Mouse (Mus musculus) cortical plate, adult 2 months (tissue): ENCODE results near the gene Slu7. TPM values are rescaled to one million over a fixed set of nuclear protein-coding genes. Genes with fewer than 3 reads are reported as not detected.

Experiments
- H3K27ac ChIP-seq: fragments of 200-500 bp; 2 replicates; pipeline ENCODE4 v1.5.1; 2012; ENCODE audit warnings: low read length, control low read depth, inconsistent platforms; ENCODE audit not compliant: insufficient read depth
- H3K4me1 ChIP-seq: fragments of 200-500 bp; 2 replicates; pipeline ENCODE4 v1.6.1; 2011; ENCODE audit warnings: low read length; ENCODE audit not compliant: control insufficient read depth, insufficient read depth
- H3K4me3 ChIP-seq: fragments of 200-500 bp; 2 replicates; pipeline ENCODE4 v1.5.1; 2011; ENCODE audit warnings: mild to moderate bottlenecking, low read length, control low read depth; ENCODE audit not compliant: insufficient read depth
- CTCF ChIP-seq: fragments of 200-500 bp; IDR thresholded peaks from 2 replicates; pipeline ENCODE4 v1.5.1; 2011; ENCODE audit warnings: mild to moderate bottlenecking, control low read depth, low read length; ENCODE audit not compliant: insufficient read depth; ENCODE audit errors: extremely low read depth
- POLR2A ChIP-seq: fragments of 200-500 bp; IDR thresholded peaks from 2 replicates; pipeline ENCODE4 v1.6.1; 2011; ENCODE audit warnings: mild to moderate bottlenecking, low read length, control low read depth; ENCODE audit not compliant: insufficient read depth; ENCODE audit errors: extremely low read depth
- polyA plus RNA-seq: library from polyadenylated mRNA; depleted of rRNA; stranded (reverse); fragments of >200 nt; gene quantifications from 2 replicates; pipeline ENCODE4 v1.2.3, GENCODE M21; 2012

Slu7 gene
- polyA plus RNA-seq, 1 experiment, result 20.9 TPM

- H3K4me1 ChIP-seq, result no peaks in the 10 kb centered on the region
- TF ChIP-seq POLR2A (no peak), CTCF (no peak)
- no peak overlapping the region for H3K27ac ChIP-seq
- no peak overlapping the region for H3K4me3 ChIP-seq
Observed at GRCm38 (mm10) chr11:43395073-43395948, 38.2 kb upstream of the Slu7 start.

DNA sequence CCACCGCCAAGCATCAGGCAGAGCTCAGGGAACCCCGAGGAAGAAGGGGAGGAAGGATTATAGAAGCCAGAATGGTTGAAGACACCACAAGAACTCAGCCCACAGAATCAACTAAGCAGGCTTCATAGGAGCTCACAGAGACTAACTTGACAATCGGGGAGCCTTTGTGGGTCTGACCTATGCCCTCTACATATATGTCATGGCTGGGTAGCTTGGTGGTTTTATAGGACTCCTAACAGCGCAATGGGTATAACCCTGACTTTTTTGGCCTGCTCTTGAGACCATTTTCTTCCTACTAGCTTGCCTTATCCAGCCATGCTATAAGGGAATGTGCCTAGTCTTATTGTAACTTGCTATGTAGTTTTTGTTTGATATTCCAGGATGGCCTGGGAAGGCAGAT, 37.3 kb upstream of the Slu7 start:
- H3K27ac ChIP-seq, result no peak overlapping the region
- no peak overlapping the region for H3K4me3 ChIP-seq
- no peak for TF ChIP-seq CTCF
- TF ChIP-seq POLR2A, result no peak

DNA sequence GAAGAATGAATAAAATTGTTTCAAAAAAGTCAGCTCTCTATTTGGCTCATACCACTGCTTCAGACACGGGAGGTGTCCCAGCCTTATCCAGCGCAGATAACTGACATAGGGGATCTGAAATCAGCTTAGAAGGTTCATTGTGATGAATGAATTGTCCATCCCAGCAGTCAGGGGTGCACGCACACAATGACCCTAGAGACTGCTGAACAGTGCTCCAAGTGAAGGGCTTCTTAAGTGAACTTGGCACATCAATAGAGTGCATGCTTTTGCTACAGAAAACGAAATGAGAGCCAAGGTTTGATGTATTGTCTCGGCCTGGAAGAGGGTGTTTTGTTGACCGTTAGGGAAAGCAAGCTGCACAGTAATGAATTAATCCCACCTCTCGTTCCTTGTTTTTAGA, 36.9 kb upstream of the Slu7 start:
- no peaks in the 10 kb centered on the region for H3K4me1 ChIP-seq

More for the DNA sequence above, 37.3 kb upstream of the Slu7 start:
- H3K4me1 ChIP-seq, result no peaks in the 10 kb centered on the region

DNA sequence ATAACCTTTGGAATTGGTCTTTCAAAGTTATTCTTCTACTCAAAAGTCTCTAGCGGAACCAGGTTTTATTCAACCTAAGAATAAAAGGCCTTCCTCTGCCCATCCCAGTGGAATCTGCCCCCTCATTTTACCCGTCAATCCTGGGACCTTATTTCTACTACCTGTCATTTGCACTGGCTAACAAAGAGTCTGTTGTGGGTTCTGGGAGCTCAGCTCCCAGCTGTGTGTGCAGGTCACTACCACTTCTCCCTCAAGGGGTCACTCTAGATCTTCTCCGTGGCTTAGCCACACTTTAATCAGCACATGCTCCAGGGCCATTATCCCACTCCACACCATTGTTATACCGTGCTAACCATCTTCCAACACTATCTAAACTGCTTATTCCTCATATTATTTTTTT, 34.2 kb upstream of the Slu7 start:
- Histone ChIP-seq H3K4me1 (no peaks in the 10 kb centered on the region), H3K27ac (no peak overlapping the region), H3K4me3 (no peak overlapping the region)
- no peak for TF ChIP-seq POLR2A
- peak; percentile 16; the same call in 1 of the 2 replicates for TF ChIP-seq CTCF

More for the DNA sequence above, 36.9 kb upstream of the Slu7 start:
- H3K4me3 ChIP-seq, result no peak overlapping the region
- no peak overlapping the region for H3K27ac ChIP-seq
- TF ChIP-seq CTCF, result no peak
- TF ChIP-seq POLR2A, result no peak

DNA sequence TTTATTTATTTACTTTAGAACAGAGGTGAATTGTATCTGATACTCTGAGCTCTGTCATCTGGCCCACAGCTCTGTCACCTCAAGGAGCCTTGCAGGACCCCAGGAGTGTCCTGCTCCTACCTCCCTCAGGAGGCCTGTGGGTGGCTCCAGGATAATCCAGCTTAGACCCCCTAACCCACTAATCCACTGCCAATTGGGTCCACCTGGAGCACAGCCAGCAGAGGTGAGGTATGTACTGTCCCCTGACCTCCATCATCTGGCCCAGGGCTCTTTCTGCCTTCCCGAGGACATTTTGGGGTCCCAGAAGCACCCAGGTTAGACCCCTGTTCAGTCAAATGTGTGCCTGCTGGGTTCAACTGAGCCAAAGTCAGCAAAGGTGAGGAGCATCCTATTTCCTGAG, 33.4 kb upstream of the Slu7 start:
- H3K27ac ChIP-seq, result no peak overlapping the region

DNA sequence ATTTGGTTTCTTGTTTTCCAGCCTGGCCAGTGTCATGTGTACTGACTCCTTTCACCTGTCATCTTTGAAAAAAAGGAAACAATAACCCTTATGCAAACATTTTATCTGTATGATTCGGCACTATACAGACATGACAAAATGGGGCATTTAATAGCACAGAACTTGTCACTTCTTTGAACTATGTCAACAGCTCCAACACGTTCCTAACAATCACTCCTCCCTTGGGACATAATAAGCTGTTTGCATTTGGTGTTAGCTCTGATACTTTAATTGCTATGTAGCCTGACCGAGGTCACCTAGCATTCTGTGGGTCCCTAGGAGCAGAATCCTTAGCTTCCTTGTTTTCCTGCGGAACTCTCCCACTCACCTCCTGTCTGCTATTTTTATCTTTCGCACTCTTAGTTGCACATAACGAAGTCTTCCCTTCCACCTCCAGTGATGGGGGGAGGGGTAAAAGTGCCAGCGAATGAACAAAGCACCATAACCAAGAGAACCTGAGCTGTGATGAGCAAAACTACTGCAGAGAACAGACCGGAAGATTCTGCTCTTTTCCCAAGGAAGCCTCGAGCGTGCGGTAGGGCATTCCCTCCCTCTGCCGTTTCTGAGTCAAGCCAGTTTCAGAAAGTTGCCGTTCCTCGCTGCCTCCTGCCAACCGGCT, 29.3 kb upstream of the Slu7 start:
- TF ChIP-seq CTCF (no peak), POLR2A (no peak)
- H3K27ac ChIP-seq, result no peak overlapping the region
- no peak overlapping the region for H3K4me3 ChIP-seq
- no peaks in the 10 kb centered on the region for H3K4me1 ChIP-seq

More for the DNA sequence above, 33.4 kb upstream of the Slu7 start:
- Histone ChIP-seq H3K4me1 (no peaks in the 10 kb centered on the region), H3K4me3 (no peak overlapping the region)
- TF ChIP-seq POLR2A, result no peak
- no peak for TF ChIP-seq CTCF

- Histone ChIP-seq H3K27ac (no peak overlapping the region), H3K4me1 (no peaks in the 10 kb centered on the region), H3K4me3 (no peak overlapping the region)
- TF ChIP-seq CTCF, result no peak
- TF ChIP-seq POLR2A, result no peak
Observed at GRCm38 (mm10) chr11:43408888-43409287, 24.7 kb upstream of the Slu7 start.

DNA sequence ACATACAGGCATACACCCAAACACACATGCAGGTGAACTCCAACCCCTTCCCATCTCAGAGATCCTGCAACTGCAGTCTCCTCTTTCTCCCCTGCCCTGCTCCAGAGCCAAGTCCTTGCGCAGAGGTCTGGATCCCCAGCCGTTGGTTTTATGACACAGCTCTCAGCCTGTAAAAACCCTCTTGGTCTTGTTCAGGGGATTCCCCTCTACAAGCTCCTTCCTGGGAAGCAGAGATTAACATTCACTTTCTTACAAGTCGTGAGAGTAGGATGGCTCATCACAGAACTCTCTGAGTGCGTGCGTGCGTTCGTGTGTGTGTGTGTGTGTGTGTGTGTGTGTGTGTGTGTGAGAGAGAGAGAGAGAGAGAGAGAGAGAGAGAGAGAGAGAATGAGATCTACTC, 23.3 kb upstream of the Slu7 start:
- TF ChIP-seq CTCF (no peak), POLR2A (no peak)
- Histone ChIP-seq H3K4me1 (no peaks in the 10 kb centered on the region), H3K27ac (no peak overlapping the region), H3K4me3 (no peak overlapping the region)

DNA sequence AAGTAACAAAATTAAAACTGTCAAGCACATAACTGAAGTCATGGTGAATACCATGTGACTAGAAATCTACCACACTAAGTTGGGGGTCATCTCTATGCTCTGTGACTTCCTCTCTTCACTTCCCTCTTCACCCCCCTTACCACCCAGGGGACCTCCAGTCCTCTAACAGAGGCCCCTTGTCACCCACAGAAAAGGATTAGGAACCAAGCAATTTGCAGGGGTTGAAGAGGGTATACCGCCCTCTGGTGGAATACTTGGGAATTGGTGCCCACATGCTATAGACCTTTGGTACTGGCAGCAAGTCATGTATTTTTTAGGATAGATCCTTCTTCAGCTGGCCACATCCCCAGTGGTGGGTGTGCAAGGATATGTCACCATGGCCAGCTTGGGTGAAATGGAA, 22.1 kb upstream of the Slu7 start:
- no peaks in the 10 kb centered on the region for H3K4me1 ChIP-seq
- no peak overlapping the region for H3K4me3 ChIP-seq
- TF ChIP-seq CTCF (peak; percentile 72), POLR2A (no peak)
- H3K27ac ChIP-seq, result no peak overlapping the region

GRCm38 (mm10) chr11:43412771-43413451, 20.6 kb upstream of the Slu7 start:
- H3K4me3 ChIP-seq, result no peak overlapping the region
- H3K4me1 ChIP-seq, result no peaks in the 10 kb centered on the region

More at GRCm38 (mm10) chr11:43412771-43413451, 20.6 kb upstream of the Slu7 start:
- TF ChIP-seq POLR2A (no peak), CTCF (peak; percentile 74)
- H3K27ac ChIP-seq, result no peak overlapping the region
